Mouse (Mus musculus) midbrain, embryonic 11.5 days (tissue): Measurements from ENCODE around the gene Mef2c. TPM values are rescaled to one million over a fixed set of nuclear protein-coding genes. Genes with fewer than 3 reads are reported as not detected.

Experiments
- ATAC-seq: fragments of 200-750 bp; cut with Nextera tagmentation; 2 replicates; pipeline ENCODE4 v1.8.0; 2017; ENCODE audit warnings: moderate TSS enrichment, moderate library complexity; ENCODE audit not compliant: low FRiP score
- DNase-seq: peaks from one replicate; pipeline ENCODE4 v3.0.0; 2015; ENCODE audit warnings: low spot score; ENCODE audit errors: missing footprints
- H3K27ac ChIP-seq: fragments of 300-500 bp; sonication (generic); 2 replicates; pipeline ENCODE4 v1.5.1; 2014; ENCODE audit warnings: low read depth, low read length
- H3K27me3 ChIP-seq: fragments of 300-500 bp; sonication (generic); 2 replicates; pipeline ENCODE4 v1.6.1; 2014; ENCODE audit warnings: mild to moderate bottlenecking, low read length, moderate library complexity, mixed read lengths; ENCODE audit not compliant: control insufficient read depth, insufficient read depth
- H3K36me3 ChIP-seq: fragments of 300-500 bp; sonication (generic); 2 replicates; pipeline ENCODE4 v1.6.1; 2014; ENCODE audit warnings: mild to moderate bottlenecking, low read length, moderate library complexity, mixed read lengths; ENCODE audit not compliant: control insufficient read depth, insufficient read depth
- H3K4me1 ChIP-seq: fragments of 300-500 bp; sonication (generic); 2 replicates; pipeline ENCODE4 v1.6.1; 2014; ENCODE audit warnings: low read length; ENCODE audit not compliant: control insufficient read depth, insufficient read depth
- H3K4me2 ChIP-seq: fragments of 300-500 bp; sonication (generic); 2 replicates; pipeline ENCODE4 v1.6.1; 2014; ENCODE audit warnings: mild to moderate bottlenecking, moderate library complexity
- H3K4me3 ChIP-seq: fragments of 300-500 bp; sonication (generic); 2 replicates; pipeline ENCODE4 v1.5.1; 2014; ENCODE audit warnings: low read depth, low read length
- H3K9ac ChIP-seq: fragments of 300-500 bp; sonication (generic); 2 replicates; pipeline ENCODE4 v1.6.1; 2014; ENCODE audit warnings: low read length
- H3K9me3 ChIP-seq: fragments of 300-500 bp; sonication (generic); 2 replicates; pipeline ENCODE4 v1.6.1; 2016; ENCODE audit warnings: low read length; ENCODE audit not compliant: control insufficient read depth
- WGBS: fragments of 180-500 bp; shearing (Covaris S2); extraction: QIAGEN DNeasy Blood & Tissue Kit; methylation state at CpG from one replicate; pipeline ENCODE4 v1.1.7; 2014; 5-methylcytosine and 5-hydroxymethylcytosine counted together
- polyA plus RNA-seq: library from polyadenylated mRNA; unstranded; fragments of >200 nt; fragmentation: Nextera tagmentation; extraction: Ambion mirVana; gene quantifications from 2 replicates; pipeline ENCODE4 v1.2.1, GENCODE M21; 2014

Mef2c gene
- polyA plus RNA-seq, 1 experiment from 2014 or later = 11.7 TPM

DNA sequence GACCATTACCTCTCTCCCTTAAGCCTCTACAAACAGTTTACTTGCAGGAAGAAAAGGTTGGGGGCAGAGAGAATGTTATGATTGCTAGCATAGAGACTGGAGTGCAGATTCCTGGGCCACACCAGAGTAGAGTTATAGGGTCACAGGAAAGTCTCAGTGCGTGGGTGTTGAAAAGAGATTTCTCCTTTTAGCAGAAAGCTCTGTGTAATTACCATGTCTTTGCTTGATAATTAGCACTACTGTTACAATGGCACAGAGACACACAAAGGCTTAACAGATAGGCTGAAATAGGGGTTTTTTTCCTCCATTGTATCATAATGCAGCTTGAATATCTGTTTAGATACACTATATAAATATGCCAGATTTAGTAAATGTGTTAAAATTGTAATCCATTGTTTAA is 91.6 kb downstream of the Mef2c start:
- H3K36me3 ChIP-seq = no peaks in the 10 kb centered on the region
- no peak overlapping the region for H3K9ac ChIP-seq
- DNase-seq = no peak
- no peaks in the 10 kb centered on the region for H3K27me3 ChIP-seq
- H3K4me2 ChIP-seq = no peak overlapping the region
- H3K9me3 ChIP-seq = no peaks in the 10 kb centered on the region
- H3K4me3 ChIP-seq = no peak overlapping the region
- no peak overlapping the region for H3K27ac ChIP-seq
- no peak for ATAC-seq
- H3K4me1 ChIP-seq = no peaks in the 10 kb centered on the region
- WGBS = 39% methylated on average over 1 of the region's 1 CpGs

- DNase-seq (no peak), ATAC-seq (no peak)
- H3K27me3 ChIP-seq = no peaks in the 10 kb centered on the region
- no peak overlapping the region for H3K9ac ChIP-seq
- H3K27ac ChIP-seq = no peak overlapping the region
- no peak overlapping the region for H3K4me2 ChIP-seq
- WGBS = 88% methylated on average over 6 of the region's 6 CpGs
- H3K4me1 ChIP-seq = no peaks in the 10 kb centered on the region
- H3K4me3 ChIP-seq = no peak overlapping the region
- H3K36me3 ChIP-seq = no peaks in the 10 kb centered on the region
- H3K9me3 ChIP-seq = no peaks in the 10 kb centered on the region
Measured at GRCm38 (mm10) chr13:83596989-83597738, 93.3 kb downstream of the Mef2c start.

DNA sequence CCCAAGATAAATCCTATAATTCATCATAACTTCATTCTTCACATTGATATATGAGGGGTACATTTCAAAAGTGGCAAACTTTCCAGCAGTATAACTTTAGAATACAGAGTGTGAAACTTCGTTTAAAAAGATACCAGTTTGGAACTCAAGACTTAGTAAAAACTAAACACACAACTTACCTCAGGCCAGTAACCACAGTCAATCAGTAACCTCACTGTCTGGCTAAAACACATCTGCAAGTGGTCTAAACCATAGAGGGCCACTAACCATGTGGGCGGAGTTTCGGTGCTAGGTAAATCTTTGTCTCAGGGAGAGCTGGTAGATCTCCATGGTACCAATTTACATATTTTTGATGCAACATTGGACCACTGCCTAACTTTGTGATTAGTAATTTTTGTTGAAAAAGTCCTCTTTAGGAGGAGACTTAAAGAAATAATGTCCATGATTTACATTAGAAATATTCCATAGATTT is 93.9 kb downstream of the Mef2c start:
- Histone ChIP-seq H3K9ac (no peak overlapping the region), H3K36me3 (no peaks in the 10 kb centered on the region), H3K4me3 (no peak overlapping the region), H3K4me1 (no peaks in the 10 kb centered on the region), H3K4me2 (no peak overlapping the region), H3K27me3 (no peaks in the 10 kb centered on the region), H3K9me3 (no peaks in the 10 kb centered on the region), H3K27ac (no peak overlapping the region)
- 97% methylated on average over 3 of the region's 3 CpGs for WGBS
- ATAC-seq (no peak), DNase-seq (no peak)

GRCm38 (mm10) chr13:83600301-83600700 is 96.5 kb downstream of the Mef2c start:
- no peaks in the 10 kb centered on the region for H3K9me3 ChIP-seq
- no peak overlapping the region for H3K27ac ChIP-seq
- no peak overlapping the region for H3K9ac ChIP-seq

DNA sequence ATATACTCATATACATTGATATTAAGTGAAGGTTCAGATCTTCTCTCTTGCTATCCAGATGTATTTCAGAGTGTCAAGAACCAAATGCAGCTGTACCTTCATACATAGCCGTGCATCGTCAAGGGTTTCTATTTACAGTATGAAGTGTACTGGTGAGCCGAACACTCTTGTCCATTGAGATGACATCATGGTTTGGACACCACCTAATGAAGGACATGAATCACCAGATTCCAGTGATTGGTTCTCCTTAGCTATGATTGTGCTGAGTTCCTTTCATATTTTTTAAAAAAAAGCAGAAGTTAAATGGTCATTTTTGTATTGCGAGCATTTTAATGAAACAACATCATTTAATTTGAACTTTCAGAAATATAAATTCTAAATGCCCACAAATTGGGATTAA is 97.9 kb downstream of the Mef2c start:
- H3K4me3 ChIP-seq = no peak overlapping the region
- no peaks in the 10 kb centered on the region for H3K27me3 ChIP-seq
- WGBS = 94% methylated on average over 4 of the region's 4 CpGs
- H3K9ac ChIP-seq = no peak overlapping the region
- H3K9me3 ChIP-seq = no peaks in the 10 kb centered on the region
- no peak for ATAC-seq
- H3K36me3 ChIP-seq = no peaks in the 10 kb centered on the region
- H3K27ac ChIP-seq = no peak overlapping the region
- H3K4me2 ChIP-seq = no peak overlapping the region
- peaks cover 6% of the 10 kb centered on the region for H3K4me1 ChIP-seq
- no peak for DNase-seq

More at GRCm38 (mm10) chr13:83600301-83600700, 96.5 kb downstream of the Mef2c start:
- H3K36me3 ChIP-seq = no peaks in the 10 kb centered on the region
- DNase-seq (no peak), ATAC-seq (no peak)
- no peaks in the 10 kb centered on the region for H3K27me3 ChIP-seq
- no peak overlapping the region for H3K4me3 ChIP-seq
- H3K4me1 ChIP-seq = peaks cover 6% of the 10 kb centered on the region
- no peak overlapping the region for H3K4me2 ChIP-seq

DNA sequence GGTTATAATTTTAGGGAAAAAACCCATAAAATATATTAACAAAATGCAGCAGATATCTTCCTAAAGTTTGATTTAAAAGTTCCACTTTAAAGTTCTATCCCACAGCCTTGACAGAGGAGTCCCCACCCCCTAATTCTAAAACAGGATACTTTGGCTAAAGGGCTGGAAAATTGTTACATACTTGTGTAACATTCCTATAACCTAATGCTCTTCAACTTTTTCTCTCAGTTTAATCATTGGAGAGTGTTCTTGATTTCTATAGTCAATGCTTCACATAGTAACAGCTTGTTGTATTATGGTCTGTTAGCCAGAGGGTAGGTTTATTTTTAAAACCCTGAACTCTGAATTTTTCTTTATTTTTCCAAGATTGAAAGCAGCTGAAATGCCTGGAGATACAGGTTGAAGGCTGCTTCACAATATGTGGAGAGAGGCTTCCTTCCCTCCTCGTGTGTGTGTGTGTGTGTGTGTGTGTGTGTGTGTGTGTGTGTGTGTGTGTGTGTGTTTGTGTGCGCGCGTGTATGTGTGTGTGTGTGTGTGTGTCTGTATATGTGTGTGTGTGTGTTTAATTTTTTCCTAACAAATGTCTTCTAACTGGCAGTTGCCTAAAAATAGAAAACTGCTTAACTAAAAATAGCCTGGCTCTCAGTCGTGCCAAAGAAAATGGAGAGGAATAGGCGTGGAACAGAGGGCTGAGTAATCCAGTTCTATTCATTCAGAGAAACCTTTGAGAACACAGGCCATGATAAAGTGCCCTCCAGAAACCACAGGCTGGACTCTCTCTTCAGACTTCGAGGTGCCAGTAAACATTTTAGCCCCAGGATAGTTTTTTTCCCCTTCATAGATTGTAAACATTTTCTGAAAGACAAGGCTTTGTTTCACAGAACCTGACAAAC is 99.8 kb downstream of the Mef2c start:
- H3K36me3 ChIP-seq = no peaks in the 10 kb centered on the region
- no peaks in the 10 kb centered on the region for H3K9me3 ChIP-seq
- peaks cover 6% of the 10 kb centered on the region for H3K4me1 ChIP-seq
- peak; percentile 56; the same call in 1 of the 2 replicates for ATAC-seq
- WGBS = 50% methylated on average over 7 of the region's 7 CpGs
- no peak overlapping the region for H3K9ac ChIP-seq
- no peak overlapping the region for H3K4me2 ChIP-seq
- peak; percentile 89 for DNase-seq
- no peak overlapping the region for H3K27ac ChIP-seq
- H3K27me3 ChIP-seq = no peaks in the 10 kb centered on the region
- H3K4me3 ChIP-seq = no peak overlapping the region

- no peaks in the 10 kb centered on the region for H3K27me3 ChIP-seq
- ATAC-seq (no peak), DNase-seq (peak; percentile 82)
- peaks cover 6% of the 10 kb centered on the region for H3K4me1 ChIP-seq
- H3K9ac ChIP-seq = no peak overlapping the region
- no peak overlapping the region for H3K4me3 ChIP-seq
- 19% methylated on average over 3 of the region's 3 CpGs for WGBS
- H3K36me3 ChIP-seq = no peaks in the 10 kb centered on the region
- no peak overlapping the region for H3K4me2 ChIP-seq
- no peak overlapping the region for H3K27ac ChIP-seq
- H3K9me3 ChIP-seq = no peaks in the 10 kb centered on the region
Measured at GRCm38 (mm10) chr13:83604320-83604719, 100.5 kb downstream of the Mef2c start.

DNA sequence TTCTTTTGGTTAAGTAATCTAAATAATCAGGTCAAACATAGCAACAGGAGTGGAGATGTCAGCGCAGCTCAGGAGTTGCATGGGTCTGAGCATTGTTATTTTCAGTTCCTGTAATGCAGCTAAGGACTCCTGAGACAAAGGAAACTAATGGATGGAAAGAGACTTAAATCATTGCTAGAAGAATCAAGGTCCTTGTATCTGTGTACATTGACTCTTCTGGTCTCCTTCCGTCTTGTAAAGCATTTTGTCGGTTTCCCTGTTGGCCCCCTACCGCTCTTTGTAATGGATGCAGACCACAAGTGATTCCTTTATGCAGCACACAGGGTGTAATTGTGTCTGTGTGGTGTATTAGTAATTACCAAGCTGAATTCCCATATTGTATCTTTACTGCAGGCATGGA is 101.0 kb downstream of the Mef2c start:
- peaks cover 6% of the 10 kb centered on the region for H3K4me1 ChIP-seq
- WGBS = 33% methylated on average over 4 of the region's 4 CpGs
- H3K36me3 ChIP-seq = no peaks in the 10 kb centered on the region
- H3K9ac ChIP-seq = no peak overlapping the region
- no peak overlapping the region for H3K4me3 ChIP-seq
- DNase-seq = peak; percentile 84
- peak; percentile 56 for ATAC-seq
- no peaks in the 10 kb centered on the region for H3K9me3 ChIP-seq
- no peaks in the 10 kb centered on the region for H3K27me3 ChIP-seq
- no peak overlapping the region for H3K27ac ChIP-seq
- H3K4me2 ChIP-seq = no peak overlapping the region
